Mouse (Mus musculus) kidney, postnatal 25 days (tissue): Measurements from ENCODE around the gene C1rb.
A peak's percentile ranks its signal among the peaks of the same experiment; 100 is the strongest.
"Not testable (repeated sequence)": the region's sequence is repeated elsewhere in the genome, so short reads cannot be mapped to it uniquely, and the experiment has no call there.

ENCODE experiments used
- DNase-seq, 2 experiments: peaks; one replicate each; pipeline ENCODE4 v3.0.0; 2021; ENCODE audit warnings: mixed read lengths in 2 of 2

C1rb gene

GRCm38 (mm10) chr6:124570026-124570425 lies at the start of gene C1rb:
TSS of gene C1rb (plus strand) at chr6:124570294.
- DNase-seq: peak; percentile 58 to 75

GRCm38 (mm10) chr6:124522082-124522481 lies 48.0 kb upstream of the C1rb start:
- DNase-seq: not testable (repeated sequence)

DNA sequence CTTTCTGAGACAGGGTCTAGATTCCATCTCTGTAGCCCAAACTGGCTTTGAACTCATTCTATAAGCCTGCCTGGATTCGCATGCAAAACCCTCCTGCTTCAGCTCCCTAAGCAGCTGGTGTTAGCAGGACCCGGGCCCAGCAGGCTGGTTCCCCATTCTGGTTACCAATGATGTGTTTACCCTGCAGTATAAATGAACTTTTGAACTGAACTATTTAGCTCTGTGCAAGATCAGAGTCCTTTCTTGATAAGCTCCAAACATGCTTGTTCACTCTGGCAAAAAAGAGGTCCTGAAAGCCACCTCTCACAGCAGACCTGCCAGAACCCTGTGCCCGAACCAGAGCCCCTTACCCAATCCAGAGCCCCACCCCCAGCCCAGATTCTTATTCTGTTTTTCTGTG lies 42.2 kb upstream of the C1rb start:
- DNase-seq: no peak

DNA sequence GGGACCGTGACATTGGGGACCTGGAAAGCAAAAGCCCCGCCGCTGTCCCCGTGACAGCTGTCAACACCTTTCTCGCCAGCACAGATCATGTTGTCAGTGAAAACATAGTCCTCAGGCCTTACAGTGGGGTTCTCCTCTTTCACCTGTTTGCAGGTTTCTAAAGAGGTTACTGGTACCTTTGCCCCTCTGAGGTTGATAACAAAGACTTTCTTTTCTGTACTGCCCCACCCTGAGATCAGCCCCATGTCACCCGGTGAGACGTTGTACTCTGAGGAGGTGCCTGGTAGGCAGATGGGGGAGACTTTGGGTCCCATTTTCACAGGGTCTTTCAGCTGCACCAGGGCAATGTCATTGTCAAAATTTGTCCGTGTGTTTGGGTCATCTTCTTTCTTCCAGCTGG lies 39.0 kb upstream of the C1rb start:
- DNase-seq: no peak

DNA sequence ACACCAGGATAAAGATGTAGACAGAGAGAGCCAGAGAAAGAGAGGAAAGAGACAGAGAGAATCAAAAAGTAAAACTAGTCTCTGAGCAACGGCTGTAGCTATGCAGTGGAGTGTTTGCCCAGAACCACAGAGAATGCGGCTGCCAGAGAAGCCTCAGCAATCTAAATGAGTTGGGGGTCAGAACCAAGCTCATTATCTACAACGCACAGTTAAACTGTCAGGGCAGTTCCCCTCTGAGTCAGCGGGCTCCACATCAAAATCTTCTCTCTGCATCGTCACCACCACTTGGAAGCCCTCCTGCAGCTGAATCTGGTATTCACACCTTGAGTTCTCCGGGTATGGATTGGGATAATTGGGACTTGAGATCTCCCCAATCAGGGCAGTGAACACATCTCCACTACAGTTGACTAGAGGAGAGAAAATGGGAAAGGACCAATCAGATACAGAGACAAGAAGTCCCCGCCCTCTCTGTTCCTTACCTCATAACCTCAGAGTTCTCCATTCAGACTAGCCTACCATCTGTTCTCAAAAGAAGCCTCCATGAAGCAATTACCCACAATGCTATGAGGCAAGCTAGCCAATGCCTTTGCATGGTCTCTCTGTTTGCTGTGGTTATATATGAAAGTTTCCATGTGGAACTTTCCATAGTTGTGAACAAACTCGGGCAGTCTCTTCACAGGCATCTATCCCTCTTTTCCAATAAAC lies 33.8 kb upstream of the C1rb start:
- DNase-seq: not testable (repeated sequence)

DNA sequence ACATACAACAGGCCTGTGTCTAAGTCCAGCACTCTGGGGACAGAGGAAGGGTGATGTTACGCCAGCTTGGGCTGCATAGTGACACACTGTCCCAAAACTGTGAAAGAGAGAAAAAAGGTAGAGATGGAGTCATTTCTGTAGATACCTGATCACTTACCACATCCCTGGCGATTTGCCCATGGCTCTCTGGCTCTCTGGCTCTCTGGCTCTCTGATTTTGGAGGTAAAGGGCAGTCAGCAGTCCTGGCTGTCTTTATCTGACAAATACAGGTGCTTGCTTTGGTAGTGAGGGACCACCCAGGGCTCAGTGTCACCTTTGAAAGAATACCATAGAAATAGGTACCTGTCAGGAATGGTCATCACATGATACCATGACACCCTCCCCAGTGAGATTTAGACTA lies 28.9 kb upstream of the C1rb start:
- DNase-seq: not testable (repeated sequence)

DNA sequence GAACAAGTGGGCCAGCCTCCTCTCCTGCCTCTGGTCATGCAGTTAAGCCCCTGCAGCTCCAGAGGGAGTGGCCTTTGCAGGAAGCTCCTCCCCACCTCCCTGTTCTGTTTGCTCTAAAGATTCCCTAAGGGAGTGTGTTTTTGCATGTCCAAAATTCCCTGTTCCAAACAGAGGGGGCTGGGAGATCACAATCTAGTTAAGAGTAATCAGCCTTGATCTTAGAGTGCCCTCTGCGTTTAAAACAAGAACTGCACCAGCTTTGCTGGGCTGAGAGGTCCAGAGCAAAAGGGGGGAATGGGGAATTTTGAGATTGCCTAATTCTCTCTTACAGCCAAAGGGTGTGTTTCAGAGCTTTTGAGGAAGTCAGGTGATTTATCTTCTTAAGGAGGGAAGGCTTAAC lies 27.8 kb upstream of the C1rb start, which contains the start of gene C1s1:
C1s1 (minus strand) TSS at position 76 of the 400 bp plus-strand sequence.
- peak in 1 of 2 experiments; percentile 80 for DNase-seq

DNA sequence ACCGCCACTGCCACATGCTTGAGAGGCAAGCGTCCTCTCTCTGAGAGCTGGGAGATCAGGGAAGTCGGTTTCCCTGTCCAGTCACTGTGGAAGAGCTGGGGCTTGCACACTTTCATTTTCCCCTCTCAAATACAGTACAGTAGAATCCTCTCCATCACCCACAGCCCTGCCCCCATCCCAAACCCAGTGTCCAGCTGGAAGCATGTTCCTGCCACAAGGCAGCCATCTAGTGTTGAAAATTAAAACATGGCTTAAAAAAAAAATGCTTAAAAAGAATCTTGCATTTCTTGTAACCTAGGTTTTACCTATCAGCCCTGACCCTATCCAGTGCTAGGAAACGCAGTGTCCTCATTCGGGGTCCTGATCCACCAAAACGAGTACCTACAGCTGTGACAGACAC lies 25.6 kb upstream of the C1rb start:
- peak; percentile 27 to 48 for DNase-seq

DNA sequence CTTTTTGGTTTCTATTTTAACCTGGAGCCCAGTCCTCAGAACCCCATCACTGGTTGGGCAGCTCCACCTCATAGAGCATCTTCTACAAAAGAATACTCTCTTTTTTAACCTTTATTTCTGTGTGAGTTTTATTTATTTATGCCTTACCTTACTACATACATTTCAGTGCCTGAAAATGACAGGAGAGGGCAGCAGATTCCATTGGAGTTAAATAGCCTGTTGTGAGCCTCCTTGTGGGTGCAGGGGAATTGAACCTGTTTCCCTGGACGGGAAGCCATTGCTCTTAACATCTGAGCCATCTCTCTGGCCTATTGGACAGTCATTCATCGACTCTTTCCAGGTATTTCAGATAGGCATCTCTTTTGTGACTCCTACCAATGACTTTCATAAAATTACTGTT lies 24.7 kb upstream of the C1rb start:
- DNase-seq: no peak

GRCm38 (mm10) chr6:124547979-124548378 lies 22.1 kb upstream of the C1rb start:
- not testable (repeated sequence) for DNase-seq

DNA sequence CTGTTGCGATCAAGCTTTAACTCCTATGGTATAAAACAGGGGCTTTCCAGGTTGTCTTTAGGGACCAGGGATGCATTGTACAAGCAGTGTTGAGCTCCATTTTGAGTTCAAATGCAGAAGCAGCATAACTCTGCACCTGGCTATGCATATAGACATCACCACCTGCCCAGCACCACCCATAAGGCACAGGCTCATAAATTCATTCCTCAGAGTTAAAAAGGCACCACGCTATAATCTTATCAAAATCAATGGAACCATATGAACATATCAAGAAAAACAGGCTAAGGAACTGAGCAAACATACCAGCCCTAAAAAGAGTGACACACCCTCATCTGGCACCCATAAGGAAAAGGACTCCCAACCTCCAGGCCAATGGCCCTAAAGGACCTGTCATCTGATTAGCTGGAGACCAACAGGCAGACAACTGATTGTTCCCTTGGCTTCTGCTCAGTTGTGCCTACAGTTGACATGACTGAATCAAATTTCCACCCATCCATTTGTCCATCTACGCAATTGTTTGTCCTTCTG lies 21.0 kb upstream of the C1rb start:
- DNase-seq: no peak

DNA sequence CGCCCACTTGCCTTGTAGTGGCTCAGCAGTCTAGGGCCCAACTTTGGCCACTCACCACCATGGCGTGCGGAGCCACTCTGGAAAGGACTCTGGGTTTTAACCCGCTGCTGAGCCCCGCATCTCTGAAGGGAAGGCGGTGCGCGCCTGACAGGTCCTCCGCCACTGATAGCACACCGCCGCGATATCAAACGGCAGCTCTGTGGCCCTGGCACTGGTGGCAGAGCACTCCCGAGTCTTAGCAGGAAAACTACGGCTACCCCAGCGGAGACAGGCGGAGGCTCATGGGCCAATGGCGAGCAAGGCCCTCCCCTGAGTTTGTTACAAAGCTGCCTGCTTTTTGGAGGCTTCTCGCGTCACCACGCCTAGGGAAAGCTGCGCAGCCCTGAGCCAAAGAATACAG lies 17.3 kb upstream of the C1rb start:
- DNase-seq: no peak

DNA sequence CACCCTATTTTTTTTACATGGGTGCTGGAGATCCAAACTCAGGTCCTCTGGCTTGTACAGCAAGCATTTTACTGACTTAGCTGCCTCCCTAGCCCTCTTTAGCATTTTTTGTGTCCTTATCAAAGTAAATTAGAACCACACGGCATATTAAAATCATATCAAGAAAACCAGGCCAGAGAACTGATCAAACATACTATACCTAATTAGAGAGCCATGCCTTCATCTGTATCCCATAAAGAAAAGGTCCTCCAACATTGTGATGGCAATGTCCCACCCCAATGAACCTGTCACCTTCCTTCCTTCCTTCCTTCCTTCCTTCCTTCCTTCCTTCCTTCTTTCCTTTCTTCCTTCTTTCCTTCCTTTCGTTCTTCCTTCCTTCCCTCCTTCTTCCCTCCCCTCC lies 14.1 kb upstream of the C1rb start:
- DNase-seq: not testable (repeated sequence)

GRCm38 (mm10) chr6:124561156-124561555 lies 8.9 kb upstream of the C1rb start:
- DNase-seq: not testable (repeated sequence)

DNA sequence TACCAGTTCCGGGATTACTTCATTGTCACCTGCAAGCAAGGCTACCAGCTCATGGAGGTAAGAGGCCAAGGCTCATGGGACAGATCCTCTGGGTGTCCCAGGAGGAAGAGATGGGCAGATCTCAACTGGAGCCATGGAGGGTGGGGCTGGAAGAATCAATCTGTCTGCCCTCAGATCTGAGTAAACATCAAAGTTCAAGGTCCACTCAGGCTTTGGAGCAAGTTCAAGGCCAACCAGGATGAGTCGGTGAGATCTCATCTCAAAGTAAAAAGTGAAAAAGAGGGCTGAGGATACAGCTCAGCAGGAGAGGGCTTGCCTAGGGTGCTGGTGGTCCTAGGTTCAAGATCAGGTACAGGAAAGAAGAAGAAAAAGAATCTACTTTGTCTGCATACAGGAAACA lies 8.5 kb upstream of the C1rb start:
- DNase-seq: not testable (repeated sequence)

DNA sequence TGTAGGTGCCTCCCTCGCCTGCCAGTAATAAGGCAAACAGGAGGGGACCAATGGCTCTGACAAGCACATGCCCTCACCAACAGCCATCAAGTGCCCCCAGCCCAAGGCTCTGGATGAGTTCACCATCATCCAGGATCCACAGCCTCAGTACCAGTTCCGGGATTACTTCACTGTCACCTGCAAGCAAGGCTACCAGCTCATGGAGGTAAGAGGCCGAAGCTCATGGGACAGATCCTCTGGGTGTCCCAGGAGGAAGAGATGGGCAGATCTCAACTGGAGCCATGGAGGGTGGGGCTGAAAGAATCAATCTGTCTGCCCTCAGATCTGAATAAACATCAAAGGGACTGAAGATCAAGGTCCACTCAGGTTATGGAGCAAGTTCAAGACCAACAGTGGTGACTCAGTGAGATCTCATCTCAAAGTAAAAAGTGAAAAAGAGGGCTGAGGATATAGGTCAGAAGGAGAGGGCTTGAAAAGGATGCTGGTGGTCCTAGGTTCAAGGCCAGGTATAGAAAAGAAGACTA lies 5.1 kb downstream of the C1rb start:
- DNase-seq: not testable (repeated sequence)

DNA sequence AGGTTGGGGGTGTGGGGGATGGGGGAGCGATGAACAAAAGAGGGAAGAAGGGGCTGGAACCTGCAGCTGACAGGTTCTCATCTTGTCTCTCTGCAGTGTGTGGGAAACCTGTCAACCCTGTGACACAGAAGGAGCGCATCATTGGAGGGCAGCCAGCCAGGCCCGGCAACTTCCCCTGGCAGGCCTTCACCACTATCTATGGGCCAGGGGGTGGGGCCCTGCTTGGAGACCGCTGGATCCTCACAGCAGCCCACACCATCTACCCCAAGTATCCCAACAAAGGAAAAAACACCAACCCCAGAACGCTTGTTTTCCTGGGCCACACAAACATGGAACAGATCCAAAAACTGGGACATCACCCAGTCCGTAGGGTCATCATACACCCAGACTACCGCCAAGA lies 10.1 kb downstream of the C1rb start:
- not testable (repeated sequence) for DNase-seq

DNA sequence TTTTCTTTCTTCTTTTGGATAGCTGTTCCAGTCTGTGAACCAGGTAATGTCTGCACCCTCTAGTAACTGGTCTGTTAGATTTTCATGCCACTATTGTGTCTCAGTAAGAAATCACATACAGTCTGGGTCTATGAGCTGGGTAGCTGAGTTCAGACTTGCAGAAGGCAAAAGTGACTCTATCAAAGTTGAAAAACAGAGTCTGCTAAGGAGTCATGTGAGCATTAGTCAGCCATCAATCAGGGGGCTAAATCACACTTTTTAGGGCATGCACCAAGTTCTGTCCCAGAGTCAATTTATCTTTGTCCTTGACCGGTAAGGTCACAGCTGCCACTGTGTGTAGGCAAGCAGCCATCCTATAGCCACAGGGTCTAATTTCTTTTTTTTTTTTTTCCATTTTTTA lies 12.1 kb downstream of the C1rb start:
- DNase-seq: no peak

- no peak for DNase-seq
Measured at GRCm38 (mm10) chr6:124584935-124585334, 14.8 kb downstream of the C1rb start.

DNA sequence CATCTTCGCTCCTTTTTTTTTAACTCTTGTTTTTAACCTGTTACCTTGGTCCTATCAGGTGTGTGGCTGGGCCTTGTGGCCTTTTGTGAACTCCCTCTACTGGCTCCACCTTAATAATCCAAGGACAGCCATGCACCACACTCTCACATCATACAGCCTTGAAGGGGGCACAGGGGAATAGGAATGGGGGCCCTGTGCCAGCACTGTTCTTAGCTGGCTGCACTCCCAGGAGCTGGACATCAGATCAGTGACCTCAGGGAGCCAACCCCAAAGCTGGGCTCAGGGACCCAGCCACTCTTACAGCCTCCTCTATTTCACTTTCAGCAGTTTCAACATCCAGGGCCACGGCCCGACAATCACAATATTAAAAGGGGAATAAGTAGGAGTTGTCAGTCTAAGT lies 15.7 kb downstream of the C1rb start:
- no peak for DNase-seq

GRCm38 (mm10) chr6:124586266-124586665 lies 16.2 kb downstream of the C1rb start:
- DNase-seq: no peak

GRCm38 (mm10) chr6:124588771-124589170 lies 18.7 kb downstream of the C1rb start:
- DNase-seq: no peak

GRCm38 (mm10) chr6:124592186-124592700 lies 22.1 kb downstream of the C1rb start:
- no peak for DNase-seq

GRCm38 (mm10) chr6:124593121-124593520 lies 23.0 kb downstream of the C1rb start:
- DNase-seq: no peak
